Mouse (Mus musculus): ENCODE results near the gene Slc6a9. TPM values are rescaled to one million over a fixed set of nuclear protein-coding genes. Genes with fewer than 3 reads are reported as not detected.

Gene Slc6a9
- total and polyA plus RNA-seq, 2 experiments from 2014 or later, result 79.7 to 132 TPM

GRCm38 (mm10) chr4:117870437-117870836, 36.1 kb downstream of the Slc6a9 start:
- Histone ChIP-seq H3K27me3 (ENCODE audit: insufficient read depth, low read length) (no peaks in the 10 kb centered on the region), H3K4me3 (ENCODE audit: low read length) (no peak overlapping the region), H3K9me3 (ENCODE audit: low read length) (no peaks in the 10 kb centered on the region), H3K27ac (no peak overlapping the region), H3K4me1 (ENCODE audit: insufficient read depth, low read length) (no peaks in the 10 kb centered on the region), H3K9ac (replicated peaks; ENCODE audit: low read length) (no peak overlapping the region), H3K36me3 (ENCODE audit: insufficient read depth, low read length) (no peaks in the 10 kb centered on the region; the same call in 1 of the 2 replicates), H3K4me2 (ENCODE audit: low read depth, low read length) (no peak overlapping the region)
- DNase-seq (ENCODE audit: low spot score) (no peak), ATAC-seq (no peak)
- WGBS, result 53% methylated on average over 1 of the region's 1 CpGs
- no peak for TF ChIP-seq CTCF (IDR thresholded peaks at IDR 0.05; ENCODE audit: low read depth)

- H3K4me1 ChIP-seq (ENCODE audit: insufficient read depth, low read length), result no peaks in the 10 kb centered on the region
- H3K27ac ChIP-seq, result no peak overlapping the region
- H3K4me3 ChIP-seq (ENCODE audit: low read length), result no peak overlapping the region
- H3K27me3 ChIP-seq (ENCODE audit: insufficient read depth, low read length), result no peaks in the 10 kb centered on the region
- ATAC-seq, result no peak
- no peak for DNase-seq (ENCODE audit: low spot score)
- TF ChIP-seq CTCF (IDR thresholded peaks at IDR 0.05; ENCODE audit: low read depth), result no peak
- no peak overlapping the region for H3K9ac ChIP-seq (replicated peaks; ENCODE audit: low read length)
- peak overlapping the region; percentile 31; the same call in 1 of the 2 replicates for H3K4me2 ChIP-seq (ENCODE audit: low read depth, low read length)
- H3K36me3 ChIP-seq (ENCODE audit: insufficient read depth, low read length), result peaks cover 6% of the 10 kb centered on the region
- H3K9me3 ChIP-seq (ENCODE audit: low read length), result no peaks in the 10 kb centered on the region
- WGBS, result 70% methylated on average over 7 of the region's 7 CpGs
Observed at GRCm38 (mm10) chr4:117871787-117872186, 37.5 kb downstream of the Slc6a9 start.

- H3K9me3 ChIP-seq (ENCODE audit: low read length), result no peaks in the 10 kb centered on the region
- no peak for TF ChIP-seq CTCF (IDR thresholded peaks at IDR 0.05; ENCODE audit: low read depth)
- H3K4me3 ChIP-seq (ENCODE audit: low read length), result no peak within 1 kb of the TSS
- no peak within 1 kb of the TSS for H3K27ac ChIP-seq
- ATAC-seq (no peak), DNase-seq (ENCODE audit: low spot score) (no peak)
- H3K36me3 ChIP-seq (ENCODE audit: insufficient read depth, low read length), result peaks cover 12% of the 10 kb centered on the region
- H3K9ac ChIP-seq (replicated peaks; ENCODE audit: low read length), result 0 out of 2 replicates have a peak within 1 kb of the TSS, but pooled peaks have one; percentile 33
- H3K27me3 ChIP-seq (ENCODE audit: insufficient read depth, low read length), result no peaks in the 10 kb centered on the region
- WGBS, result 8% methylated on average over 14 of the region's 14 CpGs
- peak within 1 kb of the TSS; percentile 31 for H3K4me2 ChIP-seq (ENCODE audit: low read depth, low read length)
- no peaks in the 10 kb centered on the region for H3K4me1 ChIP-seq (ENCODE audit: insufficient read depth, low read length)
Observed at GRCm38 (mm10) chr4:117872471-117872886, 38.2 kb downstream of the Slc6a9 start, which contains the start of gene Ccdc24. Gene Ccdc24, minus strand, starts transcription at chr4:117872557.

GRCm38 (mm10) chr4:117873615-117874014, 39.3 kb downstream of the Slc6a9 start:
- H3K27ac ChIP-seq, result no peak overlapping the region
- no peak overlapping the region for H3K9ac ChIP-seq (replicated peaks; ENCODE audit: low read length)
- H3K4me1 ChIP-seq (ENCODE audit: insufficient read depth, low read length), result no peaks in the 10 kb centered on the region
- no peak overlapping the region for H3K4me2 ChIP-seq (ENCODE audit: low read depth, low read length)
- ATAC-seq (no peak), DNase-seq (ENCODE audit: low spot score) (no peak)
- WGBS, result 87% methylated on average over 9 of the region's 9 CpGs
- no peaks in the 10 kb centered on the region for H3K9me3 ChIP-seq (ENCODE audit: low read length)
- no peak for TF ChIP-seq CTCF (IDR thresholded peaks at IDR 0.05; ENCODE audit: low read depth)
- H3K36me3 ChIP-seq (ENCODE audit: insufficient read depth, low read length), result peaks cover 19% of the 10 kb centered on the region
- no peaks in the 10 kb centered on the region for H3K27me3 ChIP-seq (ENCODE audit: insufficient read depth, low read length)
- H3K4me3 ChIP-seq (ENCODE audit: low read length), result no peak overlapping the region

GRCm38 (mm10) chr4:117878301-117878700, 44.0 kb downstream of the Slc6a9 start:
- DNase-seq (ENCODE audit: low spot score) (no peak), ATAC-seq (no peak)
- Histone ChIP-seq H3K36me3 (ENCODE audit: insufficient read depth, low read length) (peaks cover 19% of the 10 kb centered on the region), H3K27me3 (ENCODE audit: insufficient read depth, low read length) (no peaks in the 10 kb centered on the region), H3K27ac (no peak overlapping the region), H3K4me2 (ENCODE audit: low read depth, low read length) (no peak overlapping the region), H3K4me3 (ENCODE audit: low read length) (no peak overlapping the region), H3K9ac (replicated peaks; ENCODE audit: low read length) (no peak overlapping the region), H3K9me3 (ENCODE audit: low read length) (no peaks in the 10 kb centered on the region), H3K4me1 (ENCODE audit: insufficient read depth, low read length) (peaks cover 9% of the 10 kb centered on the region; the same call in 1 of the 2 replicates)
- WGBS, result 35% methylated on average over 10 of the region's 10 CpGs
- TF ChIP-seq CTCF (IDR thresholded peaks at IDR 0.05; ENCODE audit: low read depth), result no peak

- ATAC-seq (no peak), DNase-seq (ENCODE audit: low spot score) (no peak)
- Histone ChIP-seq H3K4me1 (ENCODE audit: insufficient read depth, low read length) (peaks cover 12% of the 10 kb centered on the region), H3K4me2 (ENCODE audit: low read depth, low read length) (no peak overlapping the region), H3K4me3 (ENCODE audit: low read length) (no peak overlapping the region), H3K9me3 (ENCODE audit: low read length) (no peaks in the 10 kb centered on the region), H3K9ac (replicated peaks; ENCODE audit: low read length) (no peak overlapping the region), H3K27ac (no peak overlapping the region), H3K36me3 (ENCODE audit: insufficient read depth, low read length) (peaks cover 19% of the 10 kb centered on the region), H3K27me3 (ENCODE audit: insufficient read depth, low read length) (no peaks in the 10 kb centered on the region)
- WGBS, result 70% methylated on average over 5 of the region's 5 CpGs
- no peak for TF ChIP-seq CTCF (IDR thresholded peaks at IDR 0.05; ENCODE audit: low read depth)
Observed at GRCm38 (mm10) chr4:117878703-117879102, 44.4 kb downstream of the Slc6a9 start.

Measured in hindbrain, postnatal 0 days (tissue).